8 mouse cellular contexts compared by ENCODE assay signal in genomic region chr10:40969372-40970033, GRCm38 (mm10).
DNase-seq lines count a peak whose midpoint lies in the region; TF ChIP-seq lines count a peak whose summit lies in the region.

No protein-coding gene starts in this region.

- TF ChIP-seq POLR2A in myocyte (IDR thresholded peaks at IDR 0.05; ENCODE audit: insufficient read length, low read depth): no peak

- H3ac ChIP-seq in myocyte (ENCODE audit: control insufficient read depth, insufficient read length): no peak overlapping the region

- H3K9me3 ChIP-seq in hindbrain, embryonic 10.5 days: no peaks in the 10 kb centered on the region

- peak overlapping the region; percentile 53 for H3K4me3 ChIP-seq in gastrocnemius, adult 2 months
- peak overlapping the region; percentile 43 for H3K4me3 ChIP-seq in hindbrain, embryonic 10.5 days
- no peak overlapping the region for H3K4me3 ChIP-seq in myocyte

- no peaks in the 10 kb centered on the region for H3K79me2 ChIP-seq in myocyte (ENCODE audit: control insufficient read depth, insufficient read depth)

- no peak for DNase-seq in gastrocnemius, adult 2 months
- DNase-seq in gastrocnemius, postnatal 36 days: no peak
- DNase-seq in right cerebral cortex, postnatal 10 days (ENCODE audit: low spot score in 2 of 2): peak; percentile 58 to 62
- no peak for DNase-seq in right cerebral cortex, postnatal 36 days (ENCODE audit: low spot score in 2 of 2)
- DNase-seq in hindbrain, embryonic 10.5 days (ENCODE audit: low spot score): peak; percentile 54
- no peak for DNase-seq in thymus, adult 18-20 months
- DNase-seq in urinary bladder, adult 18-20 months (ENCODE audit: low spot score in 2 of 2): no peak

- no peaks in the 10 kb centered on the region for H3K36me3 ChIP-seq in hindbrain, embryonic 10.5 days
- no peaks in the 10 kb centered on the region for H3K36me3 ChIP-seq in myocyte (ENCODE audit: control insufficient read depth, insufficient read depth)

- 11% methylated on average over 16 of the region's 16 CpGs for WGBS in hindbrain, embryonic 10.5 days

- H3K4me1 ChIP-seq in hindbrain, embryonic 10.5 days (replicated peaks): peaks cover 23% of the 10 kb centered on the region

- TF ChIP-seq CTCF in gastrocnemius, adult 2 months (IDR thresholded peaks at IDR 0.05): no peak

- intact Hi-C loops in gastrocnemius, adult 2 months (cut with DNase I): no loop called here
- intact Hi-C loops in gastrocnemius, postnatal 36 days (cut with DNase I): no loop called here

- H3K27me3 ChIP-seq in hindbrain, embryonic 10.5 days (ENCODE audit: insufficient read depth, poor library complexity, severe bottlenecking): no peaks in the 10 kb centered on the region
- H3K27me3 ChIP-seq in myocyte (ENCODE audit: control insufficient read depth, insufficient read depth, insufficient read length): peaks cover 16% of the 10 kb centered on the region

- peak overlapping the region; percentile 57 for H3K4me2 ChIP-seq in myocyte (ENCODE audit: low read depth)

- H3K27ac ChIP-seq in gastrocnemius, adult 2 months: no peak overlapping the region
- H3K27ac ChIP-seq in hindbrain, embryonic 10.5 days: peak overlapping the region; percentile 76

TF ChIP-seq in myocyte, 11 proteins besides CTCF, POLR2A, EP300 and RAD21:
- TF ChIP-seq MYOD1 (IDR thresholded peaks at IDR 0.05; ENCODE audit: control insufficient read depth in 1 of 3, insufficient read length in 2 of 3, low read depth in 2 of 3) (peak in 1 of 3 experiments; percentile 16), TCF12 (IDR thresholded peaks at IDR 0.05; ENCODE audit: insufficient read depth, poor library complexity, severe bottlenecking) (no peak), USF1 (IDR thresholded peaks at IDR 0.05; ENCODE audit: low read depth) (no peak)
TF ChIP-seq in myocyte: peak in this region for 1.

Comparison
In these comparisons a context has a peak if more than half of its experiments do, and no peak if none do; other contexts are left out.
1. DNase-seq: peak in right cerebral cortex, postnatal 10 days (2 of 2) and hindbrain, embryonic 10.5 days (single experiment); none in gastrocnemius, adult 2 months (single experiment), gastrocnemius, postnatal 36 days (0 of 2), right cerebral cortex, postnatal 36 days (0 of 2), thymus, adult 18-20 months (0 of 2) and urinary bladder, adult 18-20 months (0 of 2).